Mouse (Mus musculus): ENCODE data around the gene Tex13c1. TPM values are rescaled to one million over a fixed set of nuclear protein-coding genes. Genes with fewer than 3 reads are reported as not detected.

The Tex13c1 gene
- not detected for total RNA-seq (2023)

DNA sequence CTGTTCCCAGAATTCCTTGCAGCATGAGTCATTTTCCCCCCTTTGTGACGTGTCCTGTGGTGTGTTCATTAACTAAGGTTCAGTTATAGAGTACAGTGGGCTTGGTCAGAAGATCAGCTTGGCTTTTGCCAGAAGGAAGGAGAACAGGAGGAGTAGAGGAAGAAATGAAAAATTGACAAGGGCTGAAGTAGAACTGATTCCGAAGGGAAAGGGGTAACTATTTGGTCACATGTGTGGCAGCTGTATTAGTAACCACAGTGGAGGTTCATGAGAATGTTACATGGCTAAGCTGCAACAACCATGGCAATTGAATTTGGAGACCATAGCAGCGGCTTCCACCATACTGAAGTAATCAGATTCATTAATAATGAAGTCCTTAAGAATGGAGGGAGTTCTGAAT is at the start of gene Tex13c1:
TSS of gene Tex13c1 (plus strand) at position 301 of the 400 bp plus-strand sequence.

Other genes starting within 250 kb of the Tex13c1 start
- not detected for gene Tenm1, start 162.0 kb upstream of the Tex13c1 start, total RNA-seq (2023)